Mouse (Mus musculus): Measurements from ENCODE around the gene Ints12. TPM values are rescaled to one million over a fixed set of nuclear protein-coding genes. Genes with fewer than 3 reads are reported as not detected.

Gene Ints12
- total and polyA plus RNA-seq, 3 experiments, result 21.5 to 37.9 (median 36.2) TPM

DNA sequence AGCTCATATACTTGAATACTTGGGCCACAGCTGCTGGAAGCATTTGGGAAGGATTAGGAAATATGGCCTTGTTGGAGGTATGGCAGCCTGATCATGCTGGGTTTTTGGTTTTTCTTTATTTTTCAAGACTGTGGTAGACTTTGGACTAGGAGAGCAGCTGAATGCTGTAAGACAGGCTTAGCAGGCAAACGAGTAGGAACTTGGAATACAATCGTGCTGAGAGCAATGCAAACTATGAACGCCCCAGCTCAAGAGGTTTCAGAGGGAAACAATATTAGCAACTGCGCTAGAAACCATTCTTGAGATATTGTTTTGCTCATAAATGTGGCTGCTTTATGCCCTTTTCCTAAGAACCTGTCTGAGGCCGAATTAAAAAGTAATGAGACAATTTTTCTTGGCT is 8.9 kb upstream of the Ints12 start:
- Histone ChIP-seq H3K4me3 (replicated peaks in 1 of 3; ENCODE audit: low read depth in 2 of 3, low read length in 2 of 3, poor library complexity in 1 of 3) (no peak overlapping the region), H3K9ac (ENCODE audit: insufficient read depth, low read depth) (no peak overlapping the region), H3K79me2 (replicated peaks; ENCODE audit: control insufficient read depth, extremely low read depth, insufficient read depth, poor library complexity, severe bottlenecking) (peaks cover 13% of the 10 kb centered on the region), H3K27ac (ENCODE audit: insufficient read depth, low read depth) (no peak overlapping the region), H3K4me1 (ENCODE audit: control insufficient read depth in 1 of 2, insufficient read depth in 2 of 2) (peaks cover 4 to 23% of the 10 kb centered on the region in 2 experiments), H3K27me3 (replicated peaks) (no peaks in the 10 kb centered on the region), H3K4me2 (ENCODE audit: insufficient read depth, low read depth, poor library complexity, severe bottlenecking) (no peak overlapping the region), H3K9me3 (replicated peaks; ENCODE audit: low read length) (no peaks in the 10 kb centered on the region), H3K36me3 (replicated peaks in 1 of 2; ENCODE audit: control insufficient read depth in 1 of 2, insufficient read depth in 1 of 2, low read length in 1 of 2) (peaks cover 38 to 75% of the 10 kb centered on the region in 2 experiments)
- in situ Hi-C loops (cut with MboI; ENCODE audit: low pct_ligation_motif_present, low pct_unique_long_range_greater_than_20kb, low sequenced_read_pairs), result no loop called here
- DNase-seq (ENCODE audit: extremely low read depth), result no peak
- no peak for TF ChIP-seq MYC (IDR thresholded peaks at IDR 0.05; ENCODE audit: low read depth, low read length)
- no peak for TF ChIP-seq E2F4 (IDR thresholded peaks at IDR 0.05; ENCODE audit: insufficient replicate concordance, low read depth, low read length)
- no peak for TF ChIP-seq HCFC1 (IDR thresholded peaks at IDR 0.05; ENCODE audit: low read depth, low read length)
- no peak for TF ChIP-seq USF2 (conservative IDR thresholded peaks at IDR 0.05; ENCODE audit: low read depth, low read length)
- no peak for TF ChIP-seq RAD21 (IDR thresholded peaks at IDR 0.05; ENCODE audit: low read depth, low read length)
- no peak for TF ChIP-seq ZKSCAN1 (IDR thresholded peaks at IDR 0.05; ENCODE audit: borderline replicate concordance, low read depth, low read length)
- TF ChIP-seq CHD2 (IDR thresholded peaks at IDR 0.05; ENCODE audit: low read length), result no peak
- dilution Hi-C loops (cut with MboI; ENCODE audit: extremely low pct_ligation_motif_present, extremely low pct_unique_long_range_greater_than_20kb, low sequenced_read_pairs), result no loop called here

DNA sequence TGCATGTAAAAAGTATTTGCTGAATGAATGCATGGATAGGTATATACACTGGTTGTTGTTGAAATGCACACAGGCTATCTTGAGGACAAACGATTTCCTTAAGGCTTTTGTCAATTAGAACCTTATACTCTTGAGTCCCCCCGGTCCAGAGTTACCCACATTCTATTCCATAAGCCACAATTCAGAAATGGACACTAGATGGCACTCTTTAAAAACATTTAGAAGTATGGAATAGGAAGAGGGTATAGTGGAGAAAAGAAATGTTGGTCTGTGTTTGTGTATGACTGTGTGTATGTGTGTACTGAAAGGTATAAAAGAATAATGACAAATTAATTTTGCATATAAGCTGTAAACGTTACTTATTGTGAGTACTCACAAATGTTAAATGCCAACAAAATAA is 5.8 kb upstream of the Ints12 start:
- Histone ChIP-seq H3K79me2 (replicated peaks; ENCODE audit: control insufficient read depth, extremely low read depth, insufficient read depth, poor library complexity, severe bottlenecking) (peaks cover 29% of the 10 kb centered on the region), H3K36me3 (replicated peaks in 1 of 2; ENCODE audit: control insufficient read depth in 1 of 2, insufficient read depth in 1 of 2, low read length in 1 of 2) (peaks cover 30 to 49% of the 10 kb centered on the region in 2 experiments), H3K4me2 (ENCODE audit: insufficient read depth, low read depth, poor library complexity, severe bottlenecking) (no peak overlapping the region), H3K9me3 (replicated peaks; ENCODE audit: low read length) (no peaks in the 10 kb centered on the region), H3K27me3 (replicated peaks) (no peaks in the 10 kb centered on the region), H3K4me1 (ENCODE audit: control insufficient read depth in 1 of 2, insufficient read depth in 2 of 2) (peaks cover 0 to 28% of the 10 kb centered on the region in 2 experiments; a peak in 2 of 4 replicates), H3K9ac (ENCODE audit: insufficient read depth, low read depth) (no peak overlapping the region), H3K27ac (ENCODE audit: insufficient read depth, low read depth) (no peak overlapping the region), H3K4me3 (replicated peaks in 1 of 3; ENCODE audit: low read depth in 2 of 3, low read length in 2 of 3, poor library complexity in 1 of 3) (no peak overlapping the region)
- TF ChIP-seq RAD21 (IDR thresholded peaks at IDR 0.05; ENCODE audit: low read depth, low read length), result peak; percentile 82
- TF ChIP-seq BHLHE40 (IDR thresholded peaks at IDR 0.05; ENCODE audit: low read depth, low read length), result no peak
- TF ChIP-seq NELFE (IDR thresholded peaks at IDR 0.05; ENCODE audit: low read depth, low read length), result no peak
- TF ChIP-seq ZNF384 (IDR thresholded peaks at IDR 0.05; ENCODE audit: low read depth, low read length), result no peak
- no peak for TF ChIP-seq ZKSCAN1 (IDR thresholded peaks at IDR 0.05; ENCODE audit: borderline replicate concordance, low read depth, low read length)
- TF ChIP-seq MEF2A (IDR thresholded peaks at IDR 0.05; ENCODE audit: borderline replicate concordance, low read depth, low read length), result no peak
- TF ChIP-seq IRF4 (IDR thresholded peaks at IDR 0.05; ENCODE audit: low read depth, low read length), result no peak
- TF ChIP-seq CTCF (conservative IDR thresholded peaks at IDR 0.05 in 1 of 2, IDR thresholded peaks at IDR 0.05 in 1 of 2; ENCODE audit: low read depth in 2 of 2, low read length in 2 of 2), result peak; percentile 19 to 80; a peak in 3 of 4 replicates
- no peak for TF ChIP-seq ELF1 (IDR thresholded peaks at IDR 0.05; ENCODE audit: low read depth, low read length)
- TF ChIP-seq TCF12 (IDR thresholded peaks at IDR 0.05; ENCODE audit: low read depth, low read length), result no peak
- TF ChIP-seq MAFK (IDR thresholded peaks at IDR 0.05; ENCODE audit: insufficient replicate concordance, low read length), result no peak
- no peak for TF ChIP-seq MAZ (IDR thresholded peaks at IDR 0.05; ENCODE audit: low read depth, low read length)
- TF ChIP-seq HCFC1 (IDR thresholded peaks at IDR 0.05; ENCODE audit: low read depth, low read length), result no peak
- no peak for TF ChIP-seq RCOR1 (conservative IDR thresholded peaks at IDR 0.05; ENCODE audit: low read depth, low read length)
- TF ChIP-seq MYC (IDR thresholded peaks at IDR 0.05; ENCODE audit: low read depth, low read length), result no peak
- no peak for TF ChIP-seq USF2 (conservative IDR thresholded peaks at IDR 0.05; ENCODE audit: low read depth, low read length)
- TF ChIP-seq NRF1 (IDR thresholded peaks at IDR 0.05; ENCODE audit: low read depth, low read length), result no peak
- TF ChIP-seq POLR2A (IDR thresholded peaks at IDR 0.05; ENCODE audit: low read depth, low read length), result no peak
- peak; percentile 53 for TF ChIP-seq SMC3 (IDR thresholded peaks at IDR 0.05; ENCODE audit: low read depth, low read length)
- no peak for TF ChIP-seq PAX5 (IDR thresholded peaks at IDR 0.05; ENCODE audit: low read length)
- in situ Hi-C loops (cut with MboI; ENCODE audit: low pct_ligation_motif_present, low pct_unique_long_range_greater_than_20kb, low sequenced_read_pairs), result no loop called here
- dilution Hi-C loops (cut with MboI; ENCODE audit: extremely low pct_ligation_motif_present, extremely low pct_unique_long_range_greater_than_20kb, low sequenced_read_pairs), result no loop called here
- peak; percentile 69 for DNase-seq (ENCODE audit: extremely low read depth)
